Mouse (Mus musculus): ENCODE data around the gene 4933409G03Rik. TPM values are rescaled to one million over a fixed set of nuclear protein-coding genes. Genes with fewer than 3 reads are reported as not detected.
"Not testable (repeated sequence)": the region's sequence is repeated elsewhere in the genome, so short reads cannot be mapped to it uniquely, and the experiment has no call there.

4933409G03Rik gene
- not detected for polyA plus RNA-seq (2017; shearing (Covaris generic))

DNA sequence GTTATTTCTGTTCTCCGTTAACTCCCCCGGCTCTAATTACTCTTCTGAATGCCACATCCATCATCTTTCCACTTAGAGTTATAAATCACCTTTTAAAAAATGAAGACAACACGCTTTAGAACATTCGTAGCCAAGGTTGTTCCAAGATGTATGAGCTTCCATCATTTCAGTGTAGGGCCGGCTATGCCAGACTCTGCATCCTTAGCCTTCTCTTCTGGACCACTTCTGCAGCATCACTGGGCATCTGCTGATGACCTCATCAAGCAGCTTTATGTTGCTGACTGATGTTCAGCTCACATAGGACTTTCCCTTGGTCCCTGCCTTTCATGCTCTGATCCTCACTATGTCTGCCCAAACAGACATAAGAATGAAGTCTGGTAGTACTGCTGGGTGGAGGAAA lies at the start of gene 4933409G03Rik:
Gene 4933409G03Rik (plus strand): TSS at position 301 of the 400 bp plus-strand sequence.
- ATAC-seq = no peak

DNA sequence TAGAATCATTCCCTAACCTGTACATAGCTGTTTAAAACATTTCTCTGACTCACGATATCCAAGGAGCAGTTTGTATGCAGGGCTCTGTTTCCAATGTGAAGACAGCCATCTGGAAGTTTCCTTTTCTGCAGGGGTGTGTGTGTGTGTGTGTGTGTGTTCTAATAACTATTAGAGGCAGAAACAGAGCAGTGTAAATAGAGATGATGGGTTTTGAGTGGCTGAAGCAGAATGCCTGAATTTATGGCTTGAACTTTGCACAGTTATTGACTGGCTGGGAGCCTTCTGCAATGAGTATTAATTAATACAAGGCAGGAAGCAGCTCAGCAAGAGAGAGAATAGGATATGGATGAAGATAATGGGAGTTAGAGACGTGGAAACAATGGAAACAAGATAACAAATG lies 38.0 kb upstream of the 4933409G03Rik start:
- ATAC-seq = no peak

DNA sequence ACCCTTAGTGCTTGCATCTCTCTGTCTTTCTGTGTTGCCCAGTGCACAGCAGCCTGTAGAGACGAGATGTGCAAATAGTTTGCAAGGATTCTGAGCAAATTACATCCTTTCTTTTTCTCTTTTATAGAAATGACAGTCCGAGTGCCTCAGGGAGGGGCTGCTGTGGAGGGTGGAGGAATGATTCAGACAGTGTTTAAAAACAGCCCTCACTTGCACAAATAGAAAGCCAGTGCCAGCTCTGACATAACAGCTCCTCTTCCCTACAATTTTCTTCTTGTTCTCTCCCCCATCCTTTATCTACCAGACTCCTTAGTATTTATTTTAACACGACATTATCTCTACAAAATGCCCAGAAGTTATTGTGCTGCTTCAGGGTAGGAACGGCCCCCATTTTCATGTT lies 21.4 kb upstream of the 4933409G03Rik start:
- no peak for ATAC-seq

DNA sequence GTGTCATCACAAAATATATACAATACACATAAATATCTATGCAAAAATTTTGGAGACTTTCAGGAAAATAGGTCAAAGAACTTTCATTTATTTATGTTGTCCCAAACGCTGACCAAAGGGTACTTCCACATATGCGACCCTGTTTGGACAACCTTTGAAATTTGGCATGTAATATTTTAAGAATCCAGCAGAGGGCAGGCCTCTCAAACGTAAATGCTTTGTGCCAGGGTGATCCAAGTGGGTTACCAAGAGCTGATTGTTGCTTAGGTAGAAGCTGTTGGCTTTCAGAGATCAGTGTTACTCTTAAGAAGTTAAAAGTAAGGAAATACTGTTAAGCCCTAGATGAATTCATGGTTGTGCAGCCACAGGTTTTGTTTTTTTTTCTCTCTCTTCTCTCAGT lies 18.9 kb upstream of the 4933409G03Rik start:
- peak; percentile 61 for ATAC-seq

DNA sequence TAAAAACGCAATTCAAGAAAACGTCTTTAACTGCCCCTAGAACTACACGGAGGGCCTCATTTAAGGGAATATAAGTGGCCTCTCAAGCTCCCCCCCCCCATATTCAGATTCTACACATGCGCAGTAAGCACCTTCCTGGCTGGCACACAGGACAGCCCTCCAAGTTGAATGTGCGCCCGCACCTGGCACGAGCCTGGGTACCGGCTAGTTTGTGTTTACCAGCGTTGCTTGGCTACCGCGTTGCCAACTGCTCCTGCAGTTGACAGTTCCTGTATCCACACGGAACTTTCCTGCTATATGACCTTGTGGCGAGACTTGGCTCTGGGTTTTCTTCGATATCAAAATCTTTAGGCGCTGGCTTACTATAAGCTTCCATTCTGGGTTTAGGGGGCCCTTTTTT lies 13.9 kb upstream of the 4933409G03Rik start:
- no peak for ATAC-seq

DNA sequence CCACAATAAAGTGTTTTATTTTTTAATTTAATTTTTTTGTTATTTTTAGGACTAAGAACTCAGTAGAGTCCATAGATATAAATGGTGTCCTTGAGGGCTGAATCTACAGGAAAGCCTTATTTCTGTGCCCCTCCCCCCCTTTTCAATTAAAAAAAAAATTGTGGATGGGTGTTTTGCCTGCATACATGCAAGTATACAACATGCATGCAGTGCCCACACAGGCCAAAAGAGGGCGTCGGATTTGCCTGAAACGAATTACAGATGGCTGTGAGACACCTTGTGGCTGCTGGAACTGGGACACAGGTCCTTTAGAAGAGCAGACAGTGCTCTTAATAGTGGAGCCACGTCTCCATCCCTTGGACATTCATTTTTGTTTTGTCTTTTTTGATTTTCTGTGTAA lies 9.9 kb upstream of the 4933409G03Rik start:
- ATAC-seq = no peak

DNA sequence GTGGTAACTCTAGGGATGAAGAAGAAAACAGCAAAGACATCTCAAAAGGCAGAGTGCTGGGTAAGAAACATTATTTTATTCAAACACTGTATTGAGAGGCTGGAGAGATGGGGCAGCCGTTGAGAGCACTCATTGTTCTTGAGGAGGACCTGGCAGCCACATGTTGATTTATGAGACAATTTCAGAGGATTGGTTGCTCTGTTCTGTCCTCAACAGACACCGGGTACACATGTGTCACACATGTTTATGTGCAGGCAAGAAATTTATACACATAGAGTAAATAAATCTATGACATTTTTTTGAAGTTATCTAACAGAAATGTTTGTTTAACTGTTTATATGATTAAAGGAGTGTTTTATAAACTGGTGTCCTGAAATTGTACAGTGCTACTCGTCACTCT lies 10.6 kb downstream of the 4933409G03Rik start:
- no peak for ATAC-seq

DNA sequence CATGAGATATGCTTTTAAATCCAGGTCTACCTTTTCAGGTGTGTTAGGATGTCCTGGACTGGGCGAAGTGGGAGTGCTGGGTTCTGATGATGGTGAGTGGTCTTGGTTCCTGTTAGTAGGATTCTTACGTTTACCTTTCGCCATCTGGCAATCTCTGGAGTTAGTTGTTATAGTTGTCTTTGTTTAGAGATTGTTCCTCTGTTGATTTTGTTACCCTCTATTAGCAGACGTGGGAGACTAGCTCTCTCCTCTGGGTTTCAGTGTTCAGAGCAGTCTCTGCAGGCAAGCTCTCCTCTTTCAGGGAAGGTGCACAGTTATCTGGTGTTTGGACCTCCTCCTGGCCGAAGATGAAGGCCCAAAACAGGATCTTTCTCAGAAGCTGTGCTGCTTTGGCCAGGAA lies 74.0 kb downstream of the 4933409G03Rik start, which contains the start of gene 4932414N04Rik:
Gene 4932414N04Rik (plus strand): TSS at position 301 of the 400 bp plus-strand sequence.
- not testable (repeated sequence) for ATAC-seq

Other genes with a start within 250 kb of the 4933409G03Rik start
- 10 to 100 TPM; 10.6 to 13.9 TPM for gene Stk39, start 110.1 kb upstream of the 4933409G03Rik start, polyA plus RNA-seq (2017; shearing (Covaris generic))
- gene 4932414N04Rik, start 74.1 kb downstream of the 4933409G03Rik start, polyA plus RNA-seq (2017; shearing (Covaris generic)) = not detected